Mouse (Mus musculus): ENCODE measurements at regions not wholly inside any gene's neighbourhood (a gene's known extent, or its start where the extent isn't known, plus 50 kb on each side); places are given as distances from the start of the nearest gene placed in this dataset. TPM values are rescaled to one million over a fixed set of nuclear protein-coding genes. Genes with fewer than 3 reads are reported as not detected.

DNA sequence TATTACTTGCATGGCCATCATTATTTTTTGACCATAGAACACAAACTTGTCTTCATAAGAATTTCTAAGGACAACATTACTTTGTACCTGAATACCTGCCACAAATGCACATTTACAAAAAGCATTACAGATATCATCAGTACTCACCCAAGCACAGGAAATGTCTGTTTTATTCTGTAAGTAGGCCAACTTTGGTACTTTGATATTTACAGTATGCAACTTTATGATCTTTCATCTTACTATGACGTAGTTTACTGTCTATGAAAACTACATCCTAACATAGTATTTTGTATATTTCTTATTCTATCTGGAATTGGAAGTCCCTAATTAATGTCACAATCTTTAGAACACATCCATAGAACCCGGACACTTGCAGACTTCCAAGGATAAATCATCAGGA is 282.2 kb upstream of the Egfl6 start:
- WGBS: 83% methylated on average over 2 of the region's 2 CpGs
- H3K9ac ChIP-seq: no peak overlapping the region
- H3K4me1 ChIP-seq (replicated peaks): no peaks in the 10 kb centered on the region
- H3K27me3 ChIP-seq: peaks cover 9% of the 10 kb centered on the region
- H3K27ac ChIP-seq (replicated peaks): no peak overlapping the region
- ATAC-seq (ENCODE audit: low read depth): no peak
- no peaks in the 10 kb centered on the region for H3K9me3 ChIP-seq
- no peak overlapping the region for H3K4me2 ChIP-seq
- no peaks in the 10 kb centered on the region for H3K36me3 ChIP-seq
- no peak overlapping the region for H3K4me3 ChIP-seq

Small RNA genes in the stretch of these regions (microRNA-seq; reads per million reads assigned to microRNA genes)
- gene Gm22368: not detected
- gene Gm44376: not detected
